Mouse (Mus musculus) limb, embryonic 13.5 days (tissue): ENCODE data around the gene Ttc14. TPM values are rescaled to one million over a fixed set of nuclear protein-coding genes. Genes with fewer than 3 reads are reported as not detected.

Experiments
- ATAC-seq: fragments of 200-750 bp; cut with Nextera tagmentation; 2 replicates; pipeline ENCODE4 v1.8.0; 2017; ENCODE audit warnings: low read depth, moderate number of reproducible peaks, moderate TSS enrichment; ENCODE audit not compliant: low FRiP score
- H3K27ac ChIP-seq: fragments of 300-500 bp; sonication (generic); 2 replicates; pipeline ENCODE4 v1.5.1; 2015; ENCODE audit warnings: inconsistent platforms, mild to moderate bottlenecking, moderate library complexity
- H3K27me3 ChIP-seq: fragments of 300-500 bp; sonication (generic); 2 replicates; pipeline ENCODE4 v1.6.1; 2015; ENCODE audit warnings: mild to moderate bottlenecking, inconsistent platforms
- H3K36me3 ChIP-seq: fragments of 300-500 bp; sonication (generic); 2 replicates; pipeline ENCODE4 v1.6.1; 2015; ENCODE audit warnings: inconsistent platforms, mild to moderate bottlenecking, moderate library complexity
- H3K4me1 ChIP-seq: fragments of 300-500 bp; sonication (generic); 2 replicates; pipeline ENCODE4 v1.6.1; 2015; ENCODE audit warnings: inconsistent platforms
- H3K4me2 ChIP-seq: fragments of 300-500 bp; sonication (generic); replicated peaks from 2 replicates; pipeline ENCODE4 v1.6.1; 2015; ENCODE audit warnings: inconsistent platforms, mild to moderate bottlenecking, moderate library complexity
- H3K4me3 ChIP-seq: fragments of 300-500 bp; sonication (generic); 2 replicates; pipeline ENCODE4 v1.5.1; 2015; ENCODE audit warnings: moderate library complexity, mild to moderate bottlenecking, inconsistent platforms
- H3K9ac ChIP-seq: fragments of 300-500 bp; sonication (generic); 2 replicates; pipeline ENCODE4 v1.6.1; 2015; ENCODE audit warnings: mild to moderate bottlenecking, inconsistent platforms
- H3K9me3 ChIP-seq: fragments of 300-500 bp; sonication (generic); 2 replicates; pipeline ENCODE4 v1.6.1; 2016; ENCODE audit warnings: inconsistent platforms
- WGBS: fragments of 180-500 bp; shearing (Covaris S2); methylation state at CpG from one replicate; pipeline ENCODE4 v1.1.7; 2015; 5-methylcytosine and 5-hydroxymethylcytosine counted together
- polyA plus RNA-seq: library from polyadenylated mRNA; unstranded; fragments of >200 nt; fragmentation: Nextera tagmentation; extraction: Ambion mirVana; gene quantifications from 2 replicates; pipeline ENCODE4 v1.2.1, GENCODE M21; 2015

Ttc14 gene
- polyA plus RNA-seq, 1 experiment from 2014 or later, result 85.2 TPM

DNA sequence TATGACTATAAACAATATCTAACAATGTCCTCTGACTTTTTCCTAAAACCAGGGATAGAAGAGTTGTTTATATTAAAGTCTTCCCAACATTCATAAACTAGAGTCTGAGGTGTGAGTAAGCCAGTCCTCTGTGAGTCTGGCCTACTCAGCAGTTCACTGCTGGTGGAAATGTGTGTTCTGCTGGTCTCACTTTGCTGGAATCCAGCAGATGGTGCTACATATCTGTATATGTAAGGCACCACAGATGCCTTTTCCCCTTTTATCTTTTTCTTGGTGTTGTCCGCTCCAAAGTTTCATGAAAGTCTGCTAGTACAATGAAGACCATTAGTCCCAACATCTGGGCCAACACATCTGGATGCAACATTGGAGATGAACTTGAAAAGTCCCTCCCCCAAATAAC lies 53.4 kb downstream of the Ttc14 start:
- Histone ChIP-seq H3K4me2 (no peak overlapping the region), H3K4me3 (no peak overlapping the region), H3K27ac (no peak overlapping the region), H3K9me3 (no peaks in the 10 kb centered on the region), H3K9ac (no peak overlapping the region), H3K36me3 (no peaks in the 10 kb centered on the region), H3K4me1 (no peaks in the 10 kb centered on the region), H3K27me3 (no peaks in the 10 kb centered on the region)
- no peak for ATAC-seq
- WGBS, result 50% methylated on average over 1 of the region's 1 CpGs

DNA sequence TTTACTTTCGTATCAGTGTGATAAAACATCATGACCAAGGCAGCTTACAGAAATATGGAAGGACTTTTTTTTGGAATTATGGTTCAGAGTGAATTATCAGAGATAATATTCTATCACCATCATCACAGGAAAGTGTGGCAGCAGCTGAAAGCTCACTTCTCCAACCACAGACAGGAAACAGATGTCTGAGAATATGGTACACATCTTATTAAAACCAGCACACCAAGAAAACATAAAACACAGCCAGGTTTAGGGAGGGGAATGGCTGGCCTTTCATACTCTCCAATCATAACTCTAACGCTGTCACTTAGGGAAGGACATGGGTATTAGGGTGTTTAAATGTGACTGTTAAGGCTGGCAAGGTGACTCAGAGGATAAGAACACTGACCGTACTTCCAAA lies 59.3 kb downstream of the Ttc14 start:
- Histone ChIP-seq H3K4me1 (no peaks in the 10 kb centered on the region), H3K9me3 (no peaks in the 10 kb centered on the region), H3K27me3 (no peaks in the 10 kb centered on the region), H3K4me2 (no peak overlapping the region), H3K36me3 (no peaks in the 10 kb centered on the region), H3K4me3 (no peak overlapping the region), H3K9ac (no peak overlapping the region), H3K27ac (no peak overlapping the region)
- no peak for ATAC-seq
- WGBS, result 62% methylated on average over 3 of the region's 3 CpGs

DNA sequence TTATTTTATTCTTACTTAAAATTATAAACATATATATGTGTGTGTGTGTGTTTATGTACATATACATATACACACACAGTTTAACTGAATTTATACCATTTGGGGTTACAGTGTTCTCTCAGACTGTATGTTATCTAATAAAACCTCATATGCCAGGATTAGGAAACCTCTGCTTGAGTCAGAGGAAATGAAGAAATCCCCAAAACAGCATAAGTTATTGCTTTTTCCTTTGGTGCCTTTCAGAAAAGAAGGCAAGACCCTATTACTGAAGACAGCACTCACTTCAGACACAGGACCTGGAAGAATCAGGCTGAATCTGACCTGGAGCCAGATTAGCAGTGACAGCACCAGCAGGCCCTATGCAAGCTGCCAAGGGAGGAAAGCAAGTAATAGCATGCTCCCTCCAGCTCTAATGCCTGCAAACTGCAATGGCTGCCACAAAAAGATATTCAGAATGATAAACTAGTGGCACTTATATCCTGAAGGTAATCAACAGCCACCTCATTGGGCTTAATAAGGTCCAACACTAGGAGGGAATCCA lies 64.4 kb downstream of the Ttc14 start:
- H3K4me1 ChIP-seq, result no peaks in the 10 kb centered on the region
- H3K9ac ChIP-seq, result no peak overlapping the region
- H3K9me3 ChIP-seq, result no peaks in the 10 kb centered on the region
- no peaks in the 10 kb centered on the region for H3K27me3 ChIP-seq
- ATAC-seq, result no peak
- H3K27ac ChIP-seq, result no peak overlapping the region
- H3K4me2 ChIP-seq, result no peak overlapping the region
- no peaks in the 10 kb centered on the region for H3K36me3 ChIP-seq
- no peak overlapping the region for H3K4me3 ChIP-seq

Other genes with a start within 250 kb of the Ttc14 start
- 4.5 and 4.8 TPM in 2 replicates for gene Ccdc39, start 44.5 kb downstream of the Ttc14 start, polyA plus RNA-seq
- 66.3 and 71.3 TPM in 2 replicates for gene Fxr1, start 220.1 kb downstream of the Ttc14 start, polyA plus RNA-seq